Mouse (Mus musculus): Measurements from ENCODE around the gene Gm11273.

GRCm38 (mm10) chr13:21454133-21454532 is 47.1 kb downstream of the Gm11273 start:
- no peak for TF ChIP-seq POLR2AphosphoS2 (IDR thresholded peaks at IDR 0.05; ENCODE audit: low read depth, low read length)
- no peak for TF ChIP-seq ZNF384 (IDR thresholded peaks at IDR 0.05; ENCODE audit: low read depth, low read length)
- no peak for TF ChIP-seq EP300 (IDR thresholded peaks at IDR 0.05; ENCODE audit: low read length)
- TF ChIP-seq MYC (IDR thresholded peaks at IDR 0.05; ENCODE audit: low read depth, low read length) = no peak
- TF ChIP-seq MEF2A (IDR thresholded peaks at IDR 0.05; ENCODE audit: borderline replicate concordance, low read depth, low read length) = no peak
- no peak for TF ChIP-seq ETS1 (conservative IDR thresholded peaks at IDR 0.05; ENCODE audit: low read depth, low read length)
- TF ChIP-seq JUND (conservative IDR thresholded peaks at IDR 0.05; ENCODE audit: low read depth, low read length) = no peak
- no peak for TF ChIP-seq MAZ (IDR thresholded peaks at IDR 0.05; ENCODE audit: low read depth, low read length)
- no peak for TF ChIP-seq CTCF (conservative IDR thresholded peaks at IDR 0.05 in 1 of 2, IDR thresholded peaks at IDR 0.05 in 1 of 2; ENCODE audit: low read depth in 2 of 2, low read length in 2 of 2)
- TF ChIP-seq TCF12 (IDR thresholded peaks at IDR 0.05; ENCODE audit: low read depth, low read length) = no peak

Measured in CH12.LX (cell line).